Mouse (Mus musculus): ENCODE measurements around the gene Ntan1.

The Ntan1 gene

DNA sequence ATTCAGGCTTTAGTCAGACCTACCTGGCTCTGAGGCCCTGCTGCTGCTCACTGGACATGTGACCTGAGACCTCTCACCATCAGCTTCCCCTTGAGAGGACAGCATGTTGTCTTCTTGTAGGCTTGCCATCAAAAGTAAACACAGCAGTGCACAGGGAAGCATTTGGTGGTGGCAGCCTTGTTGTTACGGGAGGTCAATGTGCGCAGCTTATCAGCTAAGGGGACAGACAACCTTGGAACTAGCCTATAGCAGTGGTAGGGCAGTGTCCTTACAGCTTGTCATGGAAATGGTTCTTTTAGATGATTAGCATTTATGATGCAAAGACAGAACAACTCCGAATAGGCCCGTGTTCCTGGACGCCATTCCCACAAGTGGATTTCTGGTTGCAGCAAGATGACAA is 15.7 kb downstream of the Ntan1 start:
- DNase-seq: no peak

DNA sequence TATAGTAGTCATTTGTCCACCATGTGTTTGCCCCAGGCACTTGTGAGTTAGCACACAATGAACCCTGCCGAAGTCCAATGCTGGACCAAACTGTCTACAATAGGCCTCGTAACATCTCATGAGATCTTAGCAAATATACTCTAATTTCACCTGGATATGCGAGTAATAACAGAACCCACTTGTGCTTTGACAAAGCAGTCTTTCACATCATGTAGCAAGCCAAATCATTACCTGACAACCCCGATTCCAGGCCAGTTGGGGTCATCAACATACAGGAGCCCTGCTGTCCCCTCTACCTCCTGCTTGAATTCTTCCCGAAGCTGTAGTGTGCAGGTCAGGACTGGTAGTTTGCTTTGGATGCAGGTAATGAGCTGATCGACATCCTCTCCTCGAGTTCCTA is 21.4 kb downstream of the Ntan1 start:
- DNase-seq: no peak

DNA sequence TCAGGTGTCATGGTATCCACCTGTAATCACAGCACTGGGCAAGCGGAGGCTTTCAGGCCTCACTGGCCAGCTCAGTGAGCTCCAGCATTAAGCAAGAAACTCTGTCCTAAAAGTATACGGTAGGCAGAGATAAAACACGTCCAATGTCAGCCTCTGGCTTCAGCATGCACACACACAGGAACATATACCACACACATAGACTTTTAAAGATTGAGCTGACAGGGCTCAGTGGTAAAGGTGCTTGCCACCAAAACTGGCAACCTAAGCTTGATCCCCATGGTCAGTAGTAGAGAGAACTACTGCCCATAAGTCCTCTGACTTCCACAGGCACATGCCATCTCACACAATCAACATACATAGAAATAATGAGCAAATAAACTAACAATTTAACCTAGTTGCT is 22.3 kb downstream of the Ntan1 start:
- DNase-seq: no peak

DNA sequence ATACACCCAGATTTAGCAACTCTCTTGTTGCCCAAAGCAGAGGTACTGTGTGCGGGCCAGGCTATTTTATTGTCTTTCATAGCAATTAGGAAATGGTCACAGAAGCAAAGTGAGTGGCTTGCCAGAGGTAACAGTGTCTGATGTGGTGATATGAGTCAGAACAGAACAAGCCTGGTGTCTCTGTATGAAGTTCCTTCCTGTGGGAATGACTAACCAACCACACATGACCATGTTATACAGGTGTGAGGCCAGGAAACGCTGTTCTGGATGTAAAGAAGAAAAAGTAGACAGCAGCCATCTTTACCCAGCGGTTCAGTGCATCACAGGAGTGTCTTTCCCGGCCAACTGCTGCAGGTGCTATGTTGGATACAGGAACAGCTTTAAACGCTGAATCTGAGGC is 26.4 kb downstream of the Ntan1 start:
- DNase-seq: no peak

DNA sequence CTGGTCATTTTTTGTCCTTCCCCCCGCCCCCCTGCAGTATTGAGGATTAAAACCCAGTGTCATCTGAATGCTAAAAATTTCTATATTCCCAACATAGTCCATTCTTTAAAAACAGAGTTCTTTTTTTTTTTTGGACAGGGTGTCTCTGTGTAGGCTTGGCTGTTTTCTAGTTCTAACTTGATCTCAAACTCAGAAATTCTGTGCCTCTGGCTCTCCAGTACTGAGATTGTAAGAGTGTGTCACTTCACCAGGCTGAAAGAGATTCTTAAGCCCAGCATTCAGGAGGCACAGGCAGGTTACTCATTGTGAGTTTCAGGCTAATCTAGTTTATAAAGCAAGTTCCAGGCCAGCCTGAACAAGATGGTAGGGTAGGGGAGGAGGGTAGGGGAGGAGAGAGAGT is 28.0 kb downstream of the Ntan1 start:
- DNase-seq: no peak

DNA sequence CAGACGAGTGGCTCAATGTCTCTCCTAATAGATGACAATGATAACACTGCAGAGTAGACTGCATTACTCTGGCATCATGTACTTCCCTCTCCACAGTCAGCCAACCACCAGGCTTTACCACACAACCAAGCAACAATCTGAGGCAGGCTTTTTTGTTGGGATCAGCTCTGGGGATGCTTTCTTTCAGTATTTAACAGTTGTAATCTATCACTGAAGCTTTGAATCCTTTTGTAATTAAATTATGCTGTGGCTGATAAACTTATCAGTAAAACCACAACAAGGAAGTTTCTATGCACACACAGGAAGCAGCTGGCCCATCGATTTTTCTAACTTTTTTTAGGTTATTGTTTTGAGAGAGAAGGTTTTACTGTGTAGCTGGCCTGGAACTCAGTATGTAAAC is 29.7 kb downstream of the Ntan1 start:
- no peak for DNase-seq

DNA sequence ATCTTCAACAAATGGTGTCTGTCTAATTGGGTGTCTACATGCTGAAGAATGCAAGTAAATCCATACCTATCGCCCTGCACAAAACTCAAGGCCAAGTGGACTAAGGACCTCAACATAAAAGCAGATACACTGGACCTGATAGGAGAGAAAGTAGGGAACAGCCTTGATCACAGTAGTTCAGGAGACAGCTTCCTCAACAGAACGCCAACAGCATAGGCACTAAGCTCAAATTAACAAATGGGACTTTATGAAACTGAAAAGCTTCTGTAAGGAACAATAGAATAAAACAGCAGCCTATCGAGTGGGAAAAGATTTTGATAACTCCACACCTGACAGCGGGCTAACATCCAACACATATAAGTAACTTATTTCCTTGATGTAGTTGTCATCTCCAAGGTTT is 32.8 kb downstream of the Ntan1 start:
- no peak for DNase-seq

DNA sequence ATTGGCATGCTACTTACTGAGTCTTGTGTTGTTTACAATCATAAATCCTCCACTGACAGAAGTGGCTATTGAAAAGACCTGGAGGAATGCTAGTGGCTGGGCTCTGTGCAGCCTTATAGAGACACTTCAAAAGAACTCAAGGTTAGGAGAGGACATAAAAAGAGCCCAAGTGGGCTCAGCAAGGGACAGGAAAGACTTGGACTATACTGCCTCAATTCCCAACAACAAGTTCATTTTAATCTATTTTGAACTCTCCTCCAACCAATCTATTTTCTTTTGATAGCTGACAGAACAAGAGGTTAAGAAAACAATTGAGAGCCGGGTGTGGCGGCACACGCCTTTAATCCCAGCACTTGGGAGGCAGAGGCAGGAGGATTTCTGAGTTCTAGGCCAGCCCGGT is 35.2 kb downstream of the Ntan1 start:
- DNase-seq: no peak

DNA sequence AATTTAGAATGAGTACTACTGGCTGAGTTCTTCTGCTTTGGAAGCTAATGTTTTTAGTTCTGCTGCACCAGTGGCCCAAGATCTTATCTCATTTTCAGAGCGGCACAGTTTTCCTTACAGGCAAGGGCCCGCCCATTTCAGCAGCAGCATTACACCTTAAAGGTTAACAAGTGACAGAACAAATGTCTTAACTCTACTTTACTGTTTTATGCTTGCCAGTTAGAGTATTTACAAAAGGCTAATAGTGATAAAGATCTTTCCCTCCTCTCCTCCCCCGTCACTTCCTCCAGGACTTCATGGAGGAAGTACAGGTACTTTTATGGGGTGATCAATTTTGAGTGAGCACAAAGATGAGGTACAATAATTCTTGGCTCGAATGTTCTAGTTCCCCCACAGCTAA is 47.4 kb downstream of the Ntan1 start:
- no peak for DNase-seq

DNA sequence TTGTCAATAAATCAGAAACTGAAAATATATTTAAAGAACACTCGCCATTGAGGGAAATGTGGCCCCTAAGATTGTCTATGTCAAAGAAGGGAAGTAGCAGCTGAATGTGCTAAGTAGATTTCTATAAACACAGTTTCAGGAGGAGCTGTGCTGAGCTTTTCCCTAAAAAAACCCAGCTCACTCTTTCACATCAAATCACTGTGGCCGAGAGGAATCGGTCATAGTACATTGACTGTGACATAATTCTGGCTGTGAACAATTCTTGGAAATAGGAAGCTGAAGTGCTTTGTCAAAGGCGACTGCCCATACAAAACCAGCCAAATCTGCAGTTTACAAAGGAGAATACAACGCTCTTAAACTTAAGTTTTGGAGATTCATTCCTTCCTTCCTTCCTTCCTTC is 48.0 kb downstream of the Ntan1 start:
- no peak for DNase-seq

DNA sequence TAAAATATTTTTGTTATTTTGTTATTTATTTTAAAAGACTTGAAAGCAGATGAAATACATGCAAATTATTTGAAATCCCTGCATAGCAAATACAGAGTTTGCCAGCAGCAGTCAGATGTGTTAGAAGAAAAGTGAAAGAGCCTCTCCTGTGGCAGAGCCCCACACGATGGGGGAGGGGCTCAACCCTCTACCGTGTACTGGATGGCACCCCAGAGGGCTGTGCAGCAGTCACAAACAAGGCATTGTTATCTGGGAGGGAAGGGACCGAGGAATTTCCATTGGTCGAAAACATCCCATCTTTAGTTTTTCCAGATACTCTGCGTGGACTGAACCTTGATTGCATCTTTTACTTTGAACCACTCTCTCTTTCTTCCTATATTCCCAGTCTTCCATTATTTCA is 48.8 kb downstream of the Ntan1 start:
- DNase-seq: peak; percentile 74

DNA sequence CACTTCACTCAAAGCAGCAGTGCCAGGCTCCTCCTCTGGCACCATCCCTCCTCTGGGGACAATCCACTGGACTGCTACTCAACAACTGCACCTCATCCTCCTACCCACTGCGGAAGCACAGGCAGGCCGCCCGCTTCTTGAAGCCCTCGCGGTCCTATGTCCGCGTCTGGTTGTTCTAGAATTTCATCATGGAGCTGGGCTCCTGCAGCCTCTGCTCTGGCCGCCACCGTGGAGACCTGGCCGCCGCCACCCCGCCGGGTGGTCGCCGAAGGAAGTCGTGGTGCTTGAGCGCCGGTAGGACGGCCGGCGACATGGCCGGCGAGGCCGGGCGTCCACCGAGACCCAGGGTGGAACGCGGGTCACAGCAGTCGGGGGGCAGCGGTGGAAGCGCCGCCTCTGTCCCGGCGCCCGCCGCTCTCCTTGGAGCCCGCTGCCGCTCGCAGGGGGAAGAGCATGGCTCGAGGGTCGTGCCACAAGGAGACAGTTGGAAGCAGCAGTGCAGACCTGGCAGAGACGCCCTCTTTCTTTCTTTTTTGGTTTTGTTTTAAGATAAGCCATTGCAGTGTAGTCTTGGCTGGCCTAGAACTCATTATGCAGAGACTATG is 49.4 kb downstream of the Ntan1 start:
- DNase-seq: peak; percentile 62

DNA sequence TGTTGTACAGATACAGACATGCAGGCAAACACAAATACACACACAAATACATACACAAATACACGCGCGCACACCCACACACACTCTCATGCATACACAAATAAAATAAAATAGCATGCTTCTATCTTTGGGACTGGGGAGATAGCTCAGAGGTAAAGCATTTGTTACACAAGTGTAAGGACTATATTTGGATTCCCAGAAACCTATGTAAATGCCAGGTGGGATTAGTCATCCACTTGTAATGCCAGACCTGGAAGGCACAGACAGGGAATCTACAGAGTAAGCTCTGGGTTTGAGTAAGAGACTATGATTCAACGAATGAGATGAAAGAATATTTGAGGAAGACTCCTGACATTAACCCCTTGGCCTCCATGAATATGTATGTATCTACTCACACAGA is 56.8 kb downstream of the Ntan1 start:
- DNase-seq: no peak

DNA sequence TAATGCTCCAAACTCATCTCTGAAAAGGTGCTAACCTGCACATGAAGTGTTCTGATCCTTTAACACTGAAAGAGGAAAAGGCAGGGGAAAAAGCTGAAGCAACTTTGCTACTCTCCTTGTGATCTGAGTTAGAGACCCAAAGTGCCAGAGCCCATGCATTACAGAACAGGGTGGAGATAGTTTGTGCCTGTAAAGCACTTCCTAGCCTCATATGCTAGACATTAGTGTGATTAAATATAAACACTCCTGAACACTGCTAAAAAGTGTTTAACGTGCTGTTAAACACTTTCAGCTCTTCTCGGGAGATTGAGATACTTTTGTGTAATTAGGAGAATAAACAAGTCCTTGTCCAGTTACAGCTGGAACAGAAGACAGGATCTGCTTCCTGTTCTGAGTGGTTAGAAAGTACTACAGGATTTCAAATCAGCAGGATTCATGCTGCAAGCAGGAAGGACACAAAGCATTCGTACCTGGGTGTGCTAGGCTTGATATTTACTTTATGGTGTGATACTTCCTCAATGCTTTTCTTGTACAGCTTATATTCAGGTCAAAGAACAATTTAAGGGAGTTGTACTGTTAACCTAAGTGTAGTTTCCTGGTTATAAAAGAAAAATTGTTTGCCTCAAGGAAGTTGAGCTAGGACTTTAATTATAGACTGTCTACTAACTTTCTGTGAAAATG is 64.6 kb downstream of the Ntan1 start:
- DNase-seq: no peak
